ENCODE assay signal across 29 mouse cellular contexts in the genomic region with DNA sequence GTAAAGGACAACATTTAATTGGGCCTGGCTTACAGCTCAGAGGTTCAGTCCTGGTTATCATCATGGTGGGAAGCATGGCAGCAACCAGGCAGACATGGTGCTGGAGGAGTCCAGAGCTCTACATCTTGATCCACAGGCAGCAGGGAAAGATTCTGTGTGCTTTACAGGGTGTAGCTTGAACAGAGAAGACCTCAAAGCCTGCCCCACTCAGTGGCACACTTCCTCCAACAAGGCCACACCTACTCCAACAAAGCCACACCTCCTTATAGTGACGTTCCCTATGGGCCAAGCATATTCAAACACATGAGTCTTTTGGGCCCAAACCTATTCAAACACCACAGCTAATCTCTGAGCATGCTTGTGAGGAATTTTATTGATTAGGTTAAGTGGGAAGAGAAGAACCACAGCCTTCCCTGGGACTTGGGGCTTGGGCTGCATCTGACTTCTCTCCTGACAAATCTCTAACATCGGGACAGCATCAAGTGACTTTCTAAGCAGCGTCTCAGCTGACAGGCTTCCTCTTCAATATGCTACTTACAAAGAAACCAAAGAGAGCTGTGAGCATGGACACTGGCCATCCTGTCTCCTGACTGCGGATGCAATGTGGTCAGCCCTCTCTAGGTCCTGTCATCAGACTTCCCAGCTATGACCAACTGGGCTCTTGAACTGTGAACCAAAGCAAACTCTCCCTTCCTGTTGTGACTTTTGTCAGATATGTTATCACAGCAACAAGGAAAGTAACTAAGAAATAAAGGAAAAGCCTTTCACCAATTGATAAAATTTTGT. TPM values are rescaled to one million over a fixed set of nuclear protein-coding genes. Genes with fewer than 3 reads are reported as not detected.
A peak's percentile ranks its signal among the peaks of the same experiment; 100 is the strongest.
DNase-seq lines count a peak whose midpoint lies in the region; ATAC-seq and TF ChIP-seq lines count a peak whose summit lies in the region.
"Had no signal": no experiment of that assay in that cellular context is flagged by ENCODE, and none has a peak within 500 bp of the region (broad histone marks: within the 10 kb centered on the region; RNA-seq: fewer than 3 reads in every experiment).

No protein-coding gene starts in this region.

- H3K79me2 ChIP-seq in heart, adult 2 months (replicated peaks; ENCODE audit: control insufficient read depth, insufficient read depth, low read length) = no peaks in the 10 kb centered on the region

- H3K27ac ChIP-seq in heart, embryonic 13.5 days (replicated peaks) = peak overlapping the region; percentile 13; the same call in 1 of the 2 replicates
- no peak overlapping the region for H3K27ac ChIP-seq in heart, adult 2 months
- no peak overlapping the region for H3K27ac ChIP-seq in liver, embryonic 12.5 days
- H3K27ac ChIP-seq: embryonic facial prominence, embryonic 12.5 days; embryonic facial prominence, embryonic 15.5 days; gastrocnemius, adult 2 months; hindbrain, embryonic 10.5 days; hindbrain, embryonic 13.5 days; intestine, embryonic 15.5 days had no signal

- no peaks in the 10 kb centered on the region for H3K36me3 ChIP-seq in heart, embryonic 13.5 days
- H3K36me3 ChIP-seq in heart, adult 2 months (ENCODE audit: control insufficient read depth, insufficient read depth, low read length) = no peaks in the 10 kb centered on the region
- no peaks in the 10 kb centered on the region for H3K36me3 ChIP-seq in liver, embryonic 12.5 days
- no peaks in the 10 kb centered on the region for H3K36me3 ChIP-seq in splenic B cell, adult 2 months (ENCODE audit: control insufficient read depth, insufficient read depth, low read length, poor library complexity, severe bottlenecking)
- H3K36me3 ChIP-seq: embryonic facial prominence, embryonic 12.5 days; embryonic facial prominence, embryonic 15.5 days; G1E; hindbrain, embryonic 10.5 days; hindbrain, embryonic 13.5 days; intestine, embryonic 15.5 days had no signal

- ATAC-seq in heart, embryonic 13.5 days (ENCODE audit: extremely low read depth, insufficient number of reproducible peaks, low FRiP score, low TSS enrichment) = no peak; the same call in 1 of the 2 replicates
- ATAC-seq in liver, embryonic 12.5 days = 0 out of 2 replicates have a peak, but pooled peaks have one; percentile 32
- ATAC-seq: forebrain, embryonic 14.5 days; forebrain, postnatal 0 days; hindbrain, embryonic 16.5 days; intestine, embryonic 15.5 days had no signal

- H3K9me3 ChIP-seq in heart, embryonic 13.5 days = peaks cover 3% of the 10 kb centered on the region; the same call in 1 of the 2 replicates
- no peaks in the 10 kb centered on the region for H3K9me3 ChIP-seq in liver, embryonic 12.5 days (replicated peaks)
- H3K9me3 ChIP-seq: embryonic facial prominence, embryonic 12.5 days; embryonic facial prominence, embryonic 15.5 days; G1E; hindbrain, embryonic 10.5 days; hindbrain, embryonic 13.5 days; intestine, embryonic 15.5 days had no signal

- no peak overlapping the region for H3K4me3 ChIP-seq in heart, embryonic 13.5 days
- no peak overlapping the region for H3K4me3 ChIP-seq in heart, adult 2 months
- no peak overlapping the region for H3K4me3 ChIP-seq in liver, embryonic 12.5 days
- H3K4me3 ChIP-seq: embryonic facial prominence, embryonic 12.5 days; embryonic facial prominence, embryonic 15.5 days; gastrocnemius, adult 2 months; hindbrain, embryonic 10.5 days; hindbrain, embryonic 13.5 days; intestine, embryonic 15.5 days had no signal

- TF ChIP-seq POLR2A in heart, adult 2 months (IDR thresholded peaks at IDR 0.05; ENCODE audit: insufficient read depth, low read depth, low read length) = no peak

- TF ChIP-seq CTCF in heart, adult 2 months (IDR thresholded peaks at IDR 0.05) = no peak

- H3K4me1 ChIP-seq in heart, embryonic 13.5 days = peaks cover 13% of the 10 kb centered on the region
- H3K4me1 ChIP-seq in heart, adult 2 months (ENCODE audit: control insufficient read depth, insufficient read depth, low read length) = no peaks in the 10 kb centered on the region
- peaks cover 1% of the 10 kb centered on the region for H3K4me1 ChIP-seq in liver, embryonic 12.5 days
- H3K4me1 ChIP-seq: embryonic facial prominence, embryonic 12.5 days; embryonic facial prominence, embryonic 15.5 days; hindbrain, embryonic 10.5 days; hindbrain, embryonic 13.5 days; intestine, embryonic 15.5 days had no signal

- WGBS in heart, embryonic 13.5 days = 36% methylated on average over 4 of the region's 4 CpGs
- WGBS in heart, adult 2 months = 51% methylated on average over 4 of the region's 4 CpGs
- 45% methylated on average over 4 of the region's 4 CpGs for WGBS in liver, embryonic 12.5 days (ENCODE audit: insufficient replicate concordance)

- intact Hi-C loops in heart, adult 2 months (cut with DNase I) = no loop called here

- H3K27me3 ChIP-seq in heart, embryonic 13.5 days (replicated peaks) = no peaks in the 10 kb centered on the region
- H3K27me3 ChIP-seq in heart, adult 2 months (ENCODE audit: control insufficient read depth, insufficient read depth, low read length) = no peaks in the 10 kb centered on the region
- H3K27me3 ChIP-seq in liver, embryonic 12.5 days (replicated peaks) = peaks cover 4% of the 10 kb centered on the region; the same call in 1 of the 2 replicates
- H3K27me3 ChIP-seq in splenic B cell, adult 2 months (ENCODE audit: control insufficient read depth, insufficient read depth, low read length, poor library complexity, severe bottlenecking) = no peaks in the 10 kb centered on the region
- H3K27me3 ChIP-seq: CH12.LX; embryonic facial prominence, embryonic 12.5 days; embryonic facial prominence, embryonic 15.5 days; hindbrain, embryonic 13.5 days; intestine, embryonic 15.5 days had no signal

- H3K9ac ChIP-seq in heart, embryonic 13.5 days = no peak overlapping the region
- no peak overlapping the region for H3K9ac ChIP-seq in heart, adult 2 months (ENCODE audit: low read depth, low read length)
- H3K9ac ChIP-seq in liver, embryonic 12.5 days = no peak overlapping the region
- H3K9ac ChIP-seq: embryonic facial prominence, embryonic 12.5 days; embryonic facial prominence, embryonic 15.5 days; forebrain, postnatal 0 days; hindbrain, embryonic 13.5 days; intestine, embryonic 15.5 days had no signal

- DNase-seq in heart, adult 2 months = no peak
- DNase-seq in liver = no peak
- peak; percentile 30 for DNase-seq in A20 (ENCODE audit: low read depth, low spot score)
- DNase-seq in splenic B cell, adult 2 months (ENCODE audit: low read depth, low spot score) = peak; percentile 26
- DNase-seq in kidney, adult 9 months = no peak
- DNase-seq in lung, postnatal 10 days = no peak
- DNase-seq: adrenal gland, postnatal 10 days; cerebellum, adult 11 months; cerebellum, adult 2 months; cerebellum, adult 9-11 months; cerebellum, postnatal 25 days; forebrain, postnatal 0 days; gastrocnemius, adult 2 months; gastrocnemius, postnatal 14 days; heart, adult 18-20 months; heart, postnatal 10 days; kidney, adult 11 months had no signal

- H3K4me2 ChIP-seq in heart, embryonic 13.5 days = no peak overlapping the region
- no peak overlapping the region for H3K4me2 ChIP-seq in liver, embryonic 12.5 days
- H3K4me2 ChIP-seq: embryonic facial prominence, embryonic 12.5 days; embryonic facial prominence, embryonic 15.5 days; heart, embryonic 11.5 days; hindbrain, embryonic 13.5 days; intestine, embryonic 15.5 days had no signal

- TF ChIP-seq EP300 in heart, adult 2 months (IDR thresholded peaks at IDR 0.05; ENCODE audit: insufficient read depth, low read depth, low read length) = no peak

RNA-seq across cellular contexts. Expression of a gene that starts 28.9 kb away (rescaled TPM):
- polyA plus RNA-seq in heart, embryonic 13.5 days (2015; fragmentation: Nextera tagmentation; extraction: Ambion mirVana) = 5.6 and 6.3 TPM in 2 replicates
- 10 to 100 TPM; 44.5 to 51.1 TPM for total RNA-seq in heart, adult 2 months (2021)
- polyA plus RNA-seq in heart, adult 2 months (2012; rRNA removed) = 11.6 and 19.0 TPM in 2 replicates
- polyA plus RNA-seq in liver, embryonic 12.5 days (2016; fragmentation: Nextera tagmentation; extraction: Ambion mirVana) = 13.5 and 13.6 TPM in 2 replicates

Comparison
In these comparisons a context has a peak if more than half of its experiments do, and no peak if none do; other contexts are left out.
1. DNase-seq: peak in A20 (single experiment) and splenic B cell, adult 2 months (single experiment); none in heart, adult 2 months (0 of 2), liver (single experiment), kidney, adult 9 months (single experiment) and lung, postnatal 10 days (single experiment).